Mouse (Mus musculus) MN1 (cell line): ENCODE results near the gene Ets2.

Source experiments
- DNase-seq: peaks from one replicate; pipeline ENCODE4 v3.0.0-alpha.2; 2016; ENCODE audit warnings: low spot score

Gene Ets2

DNA sequence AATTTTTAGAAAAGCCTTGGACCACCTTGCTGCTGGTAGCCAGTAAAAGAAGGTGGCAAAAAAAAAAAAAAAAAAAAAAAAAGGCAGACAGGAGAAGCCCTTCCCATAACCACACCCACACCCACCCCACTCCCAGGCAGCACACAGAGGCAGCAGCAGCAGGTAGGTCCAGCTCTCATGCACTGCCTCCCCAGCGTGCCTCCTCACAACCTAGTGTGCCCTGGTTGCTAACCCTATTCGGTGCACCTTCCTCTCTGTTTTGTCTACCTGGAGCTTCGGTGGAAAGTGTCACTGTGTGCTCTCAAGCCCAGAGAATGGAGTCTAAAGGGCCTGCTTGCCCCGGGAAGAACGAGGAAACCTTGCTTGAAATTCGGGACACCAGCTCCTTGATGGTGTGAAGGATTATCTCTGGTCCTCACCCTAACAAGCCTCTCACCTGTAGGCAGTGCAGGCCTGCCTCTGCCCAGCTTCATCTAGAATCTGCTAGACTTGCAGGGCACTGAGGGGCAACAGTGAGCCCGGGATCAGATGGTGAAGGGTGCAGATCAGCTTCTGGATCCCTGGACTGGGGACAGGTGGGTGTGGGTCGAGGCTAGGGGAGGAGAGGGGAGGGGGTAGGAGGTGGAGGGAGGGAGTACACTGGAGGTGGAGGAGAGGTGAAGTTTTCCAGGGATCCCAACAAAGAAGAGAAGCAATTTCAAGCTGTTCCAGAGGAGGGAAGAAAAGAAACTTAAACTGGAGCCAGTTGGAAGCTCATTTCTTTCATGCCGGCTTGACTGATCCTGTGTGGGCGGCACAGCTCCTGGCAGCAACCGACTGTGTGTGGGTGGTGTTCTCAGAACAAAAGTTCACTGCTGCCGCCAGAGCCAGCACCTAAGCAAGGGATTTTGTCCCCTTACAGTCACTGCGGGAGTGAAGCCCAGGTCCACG lies 67.5 kb downstream of the Ets2 start:
- no peak for DNase-seq

DNA sequence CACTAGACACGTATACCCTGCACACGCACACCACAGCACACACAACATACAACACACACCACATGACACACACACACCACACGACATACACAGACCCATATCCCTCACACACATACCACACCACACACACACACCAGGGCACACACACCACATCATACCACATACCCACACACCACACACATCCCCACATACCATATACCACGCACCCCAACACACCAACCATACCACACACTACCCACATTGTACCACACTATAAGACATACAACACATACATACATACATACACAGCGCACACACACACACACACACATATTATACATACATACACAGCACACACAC lies 68.1 kb downstream of the Ets2 start:
- DNase-seq, result no peak

DNA sequence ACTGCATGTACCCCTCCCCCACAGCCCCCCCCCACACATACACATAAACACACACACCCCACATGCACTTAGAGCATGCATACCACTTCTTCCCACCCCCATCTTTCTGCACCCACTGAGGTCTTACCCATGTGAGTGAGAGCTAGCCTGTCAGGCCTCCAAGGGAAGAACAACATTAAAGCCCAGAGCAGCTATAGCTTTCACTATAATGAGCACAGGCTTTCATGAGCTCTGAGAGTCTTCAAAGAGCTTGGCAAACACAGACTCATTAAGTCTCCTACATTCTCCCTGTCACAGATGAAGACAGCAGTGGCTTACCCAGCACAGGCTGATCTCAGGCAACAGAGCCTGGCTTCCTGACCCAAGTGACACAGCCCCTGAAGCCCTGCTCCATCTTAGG lies 68.5 kb downstream of the Ets2 start:
- no peak for DNase-seq
